Mouse (Mus musculus) liver, adult (tissue): Measurements from ENCODE around the gene Hnrnpa3.

Source experiments
- GATA4 ChIP-seq: IDR thresholded peaks from 2 replicates; pipeline ENCODE4 v1.6.1; 2014; ENCODE audit warnings: mild to moderate bottlenecking, low read length; ENCODE audit not compliant: insufficient replicate concordance

Hnrnpa3 gene

DNA sequence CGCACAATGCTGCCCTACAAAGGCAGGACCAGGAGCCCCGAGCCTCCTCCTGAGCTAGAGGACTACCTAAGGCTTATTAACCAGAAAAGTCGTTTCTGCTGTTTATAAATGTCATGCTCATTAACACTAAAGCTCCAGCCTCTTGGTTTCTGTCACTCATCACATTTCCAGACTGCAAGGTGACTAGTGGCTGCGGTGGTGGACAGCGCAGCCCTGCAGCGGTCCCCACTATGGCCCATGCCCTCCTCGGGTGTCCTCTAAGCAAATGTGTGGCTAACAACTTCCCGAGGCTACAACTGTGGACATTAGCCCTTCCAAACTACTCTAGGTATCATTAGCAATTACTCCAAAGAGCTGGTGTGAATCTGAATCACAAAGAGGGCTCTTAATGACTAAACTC is 32.3 kb downstream of the Hnrnpa3 start:
- TF ChIP-seq GATA4: no peak

DNA sequence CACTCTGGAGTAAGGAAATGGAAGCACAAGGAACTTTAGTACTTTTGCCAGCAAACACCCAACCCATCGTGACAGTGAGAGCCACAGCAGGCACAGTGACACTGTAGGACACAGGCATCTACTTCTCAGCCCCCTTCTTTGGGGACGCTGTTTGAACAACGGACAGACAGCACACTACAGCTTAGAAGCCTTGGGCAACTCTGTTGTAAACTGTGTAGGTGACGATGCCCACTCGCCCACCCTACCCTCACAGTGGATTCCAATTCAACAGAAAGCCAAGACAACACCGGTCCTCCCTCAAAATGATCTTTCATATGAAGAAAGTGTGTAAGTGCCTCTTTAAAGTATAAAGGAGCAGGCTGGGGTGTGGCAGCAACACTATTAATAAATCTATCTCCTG is 33.3 kb downstream of the Hnrnpa3 start:
- TF ChIP-seq GATA4: no peak

DNA sequence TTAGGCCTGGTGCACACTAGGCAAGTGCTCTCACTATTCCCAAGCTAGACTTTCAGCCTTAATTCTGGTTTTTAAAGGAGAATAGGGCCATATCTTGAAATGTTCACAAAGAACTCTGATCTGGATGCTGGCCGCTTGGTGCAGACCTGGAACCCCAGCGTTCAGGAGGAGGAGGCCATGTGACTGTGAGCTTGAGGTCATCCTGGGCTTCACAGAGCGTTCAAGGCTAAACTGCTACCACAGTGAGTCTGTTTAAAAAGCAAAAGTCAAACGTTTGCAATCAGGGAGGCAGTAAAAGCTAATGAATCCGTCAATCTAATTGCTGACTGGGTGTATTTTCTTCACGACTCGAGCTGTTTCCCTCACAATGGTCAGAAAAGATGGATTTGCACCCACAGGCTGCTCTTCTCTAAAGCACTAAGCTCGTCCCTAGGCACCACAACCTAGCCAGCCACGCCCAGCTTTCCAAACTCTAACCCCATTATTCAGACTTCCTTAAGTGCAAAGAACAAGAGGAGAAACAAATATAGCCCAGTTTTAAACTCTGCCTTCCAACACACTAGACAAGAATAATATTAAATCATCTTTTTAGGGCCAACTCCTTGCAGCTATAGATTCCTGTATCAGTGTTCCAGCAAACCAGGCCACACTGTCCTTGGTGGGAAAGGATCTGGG is 36.8 kb downstream of the Hnrnpa3 start:
- TF ChIP-seq GATA4: no peak

DNA sequence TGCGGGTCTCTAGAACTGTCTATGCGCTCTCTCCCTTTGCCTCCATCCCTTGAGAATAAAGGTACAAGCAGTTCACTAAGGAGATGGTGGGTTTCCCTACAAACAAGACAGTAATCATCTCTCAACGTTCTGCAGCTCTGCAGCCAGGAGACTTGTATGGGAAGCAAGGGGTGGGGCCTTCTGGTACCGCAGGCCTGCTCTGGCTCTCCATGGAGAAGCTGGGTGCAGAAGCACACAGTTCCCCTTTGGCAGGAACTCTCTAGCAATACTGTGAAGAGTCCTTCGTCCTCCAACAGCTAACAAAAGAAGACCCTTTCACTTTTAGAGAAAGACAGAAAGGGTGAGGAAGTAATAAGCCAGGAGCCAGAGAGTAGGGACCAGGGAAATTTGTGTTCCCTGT is 37.3 kb downstream of the Hnrnpa3 start:
- TF ChIP-seq GATA4: no peak

DNA sequence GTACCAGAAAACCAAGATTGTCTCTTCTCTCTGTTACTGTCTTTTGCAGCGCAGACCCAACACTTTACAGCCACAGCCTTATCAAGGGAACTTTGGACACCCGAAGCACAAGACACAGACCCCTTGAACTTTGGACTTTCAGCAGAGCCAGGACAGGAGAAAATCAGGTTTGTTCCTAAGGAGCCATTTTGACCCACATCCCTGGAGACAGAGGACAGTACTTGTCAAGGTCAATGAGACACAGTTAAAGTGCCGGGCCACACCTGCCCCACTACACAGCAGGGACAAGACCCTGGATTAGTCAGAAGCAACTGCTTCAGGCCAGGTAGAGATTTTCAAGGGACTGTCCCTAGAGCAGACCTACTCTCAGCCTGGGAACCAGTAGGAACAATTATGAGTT is 38.2 kb downstream of the Hnrnpa3 start:
- TF ChIP-seq GATA4: peak; percentile 29; the same call in 1 of the 2 replicates

DNA sequence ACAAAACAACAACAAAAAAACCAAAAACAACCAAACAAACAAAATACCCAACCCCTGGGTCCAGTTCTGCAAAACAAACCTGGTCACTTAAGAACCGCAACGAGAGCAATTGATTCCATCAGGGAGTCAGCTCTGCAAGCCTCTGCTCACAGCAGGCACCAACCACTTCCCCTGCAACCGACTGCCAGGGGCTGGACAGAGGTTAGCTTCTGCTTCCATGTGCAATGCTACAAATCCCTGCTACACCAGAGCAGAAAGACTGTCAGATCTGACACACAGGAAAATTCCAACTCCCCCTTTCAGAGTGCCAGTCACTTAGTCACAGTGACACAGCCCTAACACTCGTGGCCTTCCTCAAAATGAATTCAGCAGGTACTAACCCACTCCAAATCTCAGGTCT is 38.9 kb downstream of the Hnrnpa3 start:
- no peak for TF ChIP-seq GATA4

DNA sequence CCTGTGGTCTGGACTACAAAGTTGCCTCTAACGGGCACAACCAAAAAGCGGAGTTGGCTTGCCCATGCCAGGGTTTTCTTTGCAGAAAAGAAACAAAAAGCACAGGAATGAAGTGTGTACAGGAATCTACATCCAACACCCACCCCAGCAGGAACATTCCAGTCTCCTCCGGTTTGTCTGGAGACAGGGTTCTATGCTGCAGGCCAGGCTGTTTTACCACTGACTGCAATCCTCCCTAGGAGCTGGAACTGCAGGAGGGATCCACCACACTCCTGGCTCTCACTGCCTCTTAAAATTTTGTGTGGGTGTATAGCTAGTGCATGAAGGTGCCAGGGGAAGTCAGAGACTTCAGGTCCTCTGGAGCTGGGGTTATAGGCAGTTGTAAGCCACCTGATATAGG is 39.8 kb downstream of the Hnrnpa3 start:
- TF ChIP-seq GATA4: no peak

DNA sequence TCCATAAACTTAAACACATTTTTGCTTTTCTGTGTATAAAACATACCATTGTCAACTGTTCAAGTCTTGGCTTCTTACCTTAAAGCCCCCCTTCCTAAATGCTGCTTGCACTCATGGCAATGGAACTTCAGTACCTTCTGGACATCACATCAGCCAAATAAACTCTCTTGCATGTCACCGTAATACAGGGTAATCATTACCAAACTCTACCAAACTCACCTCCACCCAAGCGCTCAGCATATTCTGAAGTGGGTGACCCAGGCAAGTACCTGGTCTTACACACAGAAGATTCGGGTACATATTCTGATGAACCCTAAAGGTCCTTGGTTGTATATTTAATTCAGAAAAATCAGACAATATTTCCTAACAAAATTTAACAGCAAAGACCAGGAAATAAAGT is 41.5 kb downstream of the Hnrnpa3 start:
- TF ChIP-seq GATA4: no peak

DNA sequence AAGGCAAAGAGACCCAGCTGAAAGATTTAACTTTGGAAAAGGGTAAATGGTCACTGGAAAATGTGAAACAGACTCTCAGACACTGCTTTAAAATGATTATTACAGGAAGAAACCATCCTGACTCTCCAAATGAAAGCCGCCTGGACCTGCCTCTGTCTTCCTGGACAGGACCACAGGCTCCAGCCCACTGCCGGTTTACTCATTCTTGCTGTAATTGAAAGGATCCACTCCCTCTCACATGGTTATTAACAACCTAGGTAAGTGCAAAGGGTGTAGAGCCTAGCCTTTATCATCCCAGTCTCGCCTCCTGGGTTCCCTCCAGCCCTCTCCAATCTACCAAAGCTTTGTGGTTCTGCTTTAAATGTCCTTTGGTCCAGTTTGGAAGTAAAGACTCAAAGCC is 42.1 kb downstream of the Hnrnpa3 start:
- TF ChIP-seq GATA4: no peak

DNA sequence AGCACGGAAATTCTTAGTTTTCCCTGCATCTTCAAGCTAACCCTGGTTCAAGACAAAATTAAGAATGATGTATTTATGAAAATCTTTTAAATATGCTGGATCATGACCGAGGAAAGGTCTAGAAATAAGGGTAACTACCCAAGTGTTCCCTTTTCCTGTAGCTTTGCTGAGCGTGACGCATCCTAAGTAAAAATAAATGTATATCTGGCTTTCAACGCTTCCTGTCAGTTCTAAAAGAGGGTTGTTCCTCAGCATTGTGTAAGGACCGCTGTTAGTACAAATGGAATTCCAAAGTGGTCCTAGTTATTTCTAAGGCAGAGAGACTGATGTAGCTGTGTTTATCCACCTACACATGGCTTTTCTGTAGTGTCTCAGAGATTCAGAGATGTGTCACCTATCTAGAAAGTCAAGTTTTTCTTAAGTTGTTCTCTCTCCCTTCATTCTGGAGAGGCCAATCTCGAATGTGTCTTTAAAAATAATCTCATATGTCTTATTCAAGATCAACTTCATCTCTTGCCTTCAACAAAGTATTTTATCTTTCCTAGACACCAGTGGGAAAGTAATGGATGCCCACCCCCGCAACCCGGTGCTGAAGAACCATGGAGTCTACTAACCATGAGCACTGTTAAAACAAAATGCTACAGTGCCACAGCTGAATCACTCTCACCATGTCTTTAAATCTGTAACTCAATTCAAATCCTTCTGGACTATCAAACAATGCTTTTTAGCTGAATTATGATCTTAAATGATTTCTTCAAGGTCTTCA is 42.9 kb downstream of the Hnrnpa3 start:
- no peak for TF ChIP-seq GATA4

DNA sequence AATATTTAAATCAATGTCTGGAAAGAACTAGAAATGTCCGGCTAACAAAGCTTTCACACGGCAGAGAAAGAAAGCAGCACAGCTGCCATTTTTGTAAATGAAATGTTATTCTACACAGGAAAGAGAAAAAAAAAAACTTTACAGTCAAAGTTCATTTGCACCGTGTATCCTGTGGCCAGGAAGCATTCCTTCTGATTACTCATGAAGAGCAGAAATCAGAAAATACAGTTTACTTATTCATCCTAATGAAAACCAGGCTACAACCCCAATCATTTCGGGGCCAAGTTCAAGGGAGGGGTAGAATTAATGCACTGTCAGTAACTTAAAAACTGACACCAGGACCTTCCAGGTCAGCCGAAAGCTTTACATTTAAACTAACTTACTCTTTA is 43.5 kb downstream of the Hnrnpa3 start:
- TF ChIP-seq GATA4: no peak

DNA sequence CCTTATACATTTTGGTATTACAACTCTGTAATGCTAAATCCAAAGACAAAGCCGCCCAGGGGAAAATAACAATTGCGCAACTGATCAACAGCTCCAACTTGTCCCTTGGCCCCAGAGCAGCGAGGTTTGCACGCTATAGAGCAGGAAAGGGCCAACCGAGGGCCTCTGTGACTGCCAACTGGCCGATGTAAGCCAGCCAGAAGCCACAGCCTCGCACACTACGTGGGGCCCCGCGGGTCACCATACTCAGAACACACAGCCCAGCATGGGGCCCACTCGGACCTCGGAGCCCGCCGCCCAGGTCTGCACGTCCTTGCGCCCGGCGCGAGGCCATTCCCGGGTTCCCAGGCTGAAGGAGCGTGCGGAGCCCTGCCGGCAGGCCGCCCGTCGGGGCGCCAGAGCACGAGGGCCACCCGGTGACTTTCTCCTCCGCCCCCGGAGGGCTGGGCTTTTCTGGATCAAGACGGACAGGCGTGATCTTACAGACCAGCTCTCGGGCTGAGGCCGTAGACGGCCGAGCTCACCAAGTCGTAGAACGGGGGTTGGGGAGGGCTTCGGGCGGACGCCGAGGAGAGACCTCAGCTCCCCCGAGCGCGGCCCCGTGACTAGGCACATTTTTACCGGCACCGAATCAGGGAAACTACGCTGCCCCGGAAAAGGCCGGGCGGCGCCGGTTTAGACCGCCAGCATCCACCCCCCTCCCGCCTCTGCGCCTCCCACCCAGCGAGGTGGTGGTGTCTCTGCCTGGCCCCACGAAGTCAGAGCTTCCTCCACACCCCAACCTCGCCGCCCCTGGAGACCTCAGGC is 44.5 kb downstream of the Hnrnpa3 start:
- TF ChIP-seq GATA4: peak; percentile 32; the same call in 1 of the 2 replicates

DNA sequence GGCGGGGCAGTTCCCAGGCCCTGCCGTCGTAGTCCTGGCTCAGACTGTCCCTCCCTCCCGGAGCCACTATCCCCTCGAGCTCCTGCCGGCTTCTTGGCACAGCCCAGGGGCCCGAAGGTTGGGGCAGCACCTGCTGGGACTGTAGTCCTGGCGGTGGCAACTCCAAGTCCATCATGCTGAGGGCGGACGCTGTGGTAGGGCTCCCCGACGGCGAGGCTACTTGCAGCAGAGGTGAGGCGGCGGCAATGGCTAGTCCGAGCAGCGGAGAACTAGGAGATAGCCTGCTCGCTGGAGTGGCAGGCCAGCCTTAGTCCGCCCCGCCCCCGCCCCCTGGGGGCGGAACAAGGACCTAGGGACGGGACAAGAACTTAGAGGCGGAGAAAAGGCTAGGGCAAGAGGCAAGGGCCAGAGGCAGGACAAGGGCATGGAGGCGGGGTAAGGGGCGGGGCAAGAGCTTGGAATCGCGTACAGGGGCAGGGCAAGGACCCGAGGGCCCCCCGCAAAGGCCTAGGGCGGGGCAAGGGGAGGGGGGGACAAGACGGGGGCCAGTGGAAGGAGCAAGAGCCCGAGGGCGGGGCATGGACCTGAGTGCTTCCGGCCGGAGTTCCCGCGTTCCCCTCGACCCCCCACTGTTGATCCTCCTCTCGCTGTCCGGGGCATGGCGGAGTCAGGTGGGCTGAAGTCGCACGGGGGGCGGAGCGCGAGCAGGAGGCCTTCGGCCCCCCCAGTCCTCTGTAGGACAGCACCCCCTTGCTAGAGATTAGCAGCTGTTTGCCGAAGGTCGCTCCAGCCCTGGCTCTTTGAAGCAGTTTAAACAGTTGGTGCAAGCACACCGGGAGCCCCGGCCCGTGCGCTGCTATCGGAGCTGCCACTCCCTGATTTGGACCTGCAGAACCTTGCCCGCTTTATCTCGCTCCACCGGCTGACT is 45.4 kb downstream of the Hnrnpa3 start, which contains the start of gene Nfe2l2:
TSS of gene Nfe2l2 (minus strand) at position 408 of the 928 bp plus-strand sequence.
- peak; percentile 92; the same call in 1 of the 2 replicates for TF ChIP-seq GATA4

DNA sequence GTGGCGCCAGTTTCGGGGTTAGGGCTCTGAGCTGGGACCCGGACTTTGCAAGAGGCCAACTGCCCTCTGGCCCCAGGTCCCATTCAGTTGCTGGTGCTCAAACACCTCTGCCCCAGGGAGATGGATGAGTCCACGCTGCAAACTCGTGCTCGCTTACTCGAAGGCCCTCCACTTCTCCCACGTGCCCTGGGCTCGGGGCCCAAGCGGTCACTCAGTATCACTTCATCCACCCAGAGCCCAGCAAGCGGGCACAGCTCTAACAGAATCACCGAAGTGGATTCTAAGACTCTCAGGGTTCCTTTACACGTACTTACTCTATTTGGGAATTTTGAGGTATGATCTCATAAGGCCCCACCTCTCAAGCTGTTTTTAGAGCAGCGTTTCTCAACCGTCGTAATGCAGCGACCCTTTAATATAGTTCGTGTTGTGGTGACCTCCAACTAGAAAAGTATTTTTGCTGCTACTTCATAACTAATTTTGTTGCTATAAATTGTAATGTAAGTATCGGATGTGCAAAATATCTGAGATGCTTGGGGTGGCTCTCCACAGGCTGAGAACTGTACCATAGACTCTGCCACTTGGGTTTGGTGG is 46.2 kb downstream of the Hnrnpa3 start:
- no peak for TF ChIP-seq GATA4
